Comparison of ENCODE assay signal across 7 mouse cellular contexts in the genomic region with DNA sequence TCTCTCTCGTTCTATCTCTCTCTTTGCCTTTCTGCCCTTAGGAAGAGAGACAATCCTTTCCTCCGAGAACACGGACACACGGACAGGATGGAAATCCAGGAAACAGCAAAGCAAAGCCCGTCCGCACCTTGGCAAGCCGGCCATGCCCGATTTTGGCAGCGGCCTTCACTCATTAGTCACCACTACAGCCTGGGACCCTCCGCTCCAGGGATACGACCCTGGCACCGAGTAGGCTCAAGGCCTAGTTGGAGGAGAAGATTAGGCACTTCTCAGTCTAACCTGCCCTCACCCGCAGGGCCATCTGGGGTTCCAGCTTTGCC. TPM values are rescaled to one million over a fixed set of nuclear protein-coding genes. Genes with fewer than 3 reads are reported as not detected.
DNase-seq lines count a peak whose midpoint lies in the region; ATAC-seq lines count a peak whose summit lies in the region.

No protein-coding gene starts in this region.

- H3K4me3 ChIP-seq in embryonic facial prominence, embryonic 14.5 days (ENCODE audit: low read depth, low read length), result peak overlapping the region; percentile 99
- H3K4me3 ChIP-seq in hindbrain, embryonic 15.5 days, result peak overlapping the region; percentile 58
- peak overlapping the region; percentile 70 for H3K4me3 ChIP-seq in midbrain, embryonic 15.5 days

- peak; percentile 48 for DNase-seq in left cerebral cortex, postnatal 4 days
- no peak for DNase-seq in left cerebral cortex, adult 9 months (ENCODE audit: low spot score in 2 of 2)
- no peak for DNase-seq in embryonic facial prominence, embryonic 14.5 days (ENCODE audit: low spot score)
- no peak for DNase-seq in frontal cortex, adult 2 months (ENCODE audit: extremely low spot score in 1 of 2, low spot score in 1 of 2)
- DNase-seq in frontal cortex, postnatal 10 days (ENCODE audit: low spot score in 2 of 2), result no peak

- ATAC-seq in embryonic facial prominence, embryonic 14.5 days (ENCODE audit: low read depth), result no peak
- ATAC-seq in hindbrain, embryonic 15.5 days (ENCODE audit: low FRiP score, low read depth), result peak; percentile 11; the same call in 1 of the 2 replicates
- peak; percentile 22 for ATAC-seq in midbrain, embryonic 15.5 days (replicated peaks)

- H3K27me3 ChIP-seq in embryonic facial prominence, embryonic 14.5 days (replicated peaks; ENCODE audit: control insufficient read depth, insufficient read depth, low read length), result no peaks in the 10 kb centered on the region
- no peaks in the 10 kb centered on the region for H3K27me3 ChIP-seq in hindbrain, embryonic 15.5 days
- no peaks in the 10 kb centered on the region for H3K27me3 ChIP-seq in midbrain, embryonic 15.5 days (replicated peaks)

- H3K36me3 ChIP-seq in embryonic facial prominence, embryonic 14.5 days (ENCODE audit: control insufficient read depth, insufficient read depth, low read length), result peaks cover 4% of the 10 kb centered on the region; the same call in 1 of the 2 replicates
- peaks cover 16% of the 10 kb centered on the region for H3K36me3 ChIP-seq in hindbrain, embryonic 15.5 days
- H3K36me3 ChIP-seq in midbrain, embryonic 15.5 days (replicated peaks), result peaks cover 17% of the 10 kb centered on the region

- intact Hi-C loops in left cerebral cortex, postnatal 4 days (cut with DNase I), result no loop called here

- 2% methylated on average over 12 of the region's 13 CpGs for WGBS in embryonic facial prominence, embryonic 14.5 days
- 1% methylated on average over 13 of the region's 13 CpGs for WGBS in hindbrain, embryonic 15.5 days
- under 1% methylated on average over 13 of the region's 13 CpGs for WGBS in midbrain, embryonic 15.5 days

- H3K9me3 ChIP-seq in embryonic facial prominence, embryonic 14.5 days (ENCODE audit: control insufficient read depth, low read length), result no peaks in the 10 kb centered on the region
- no peaks in the 10 kb centered on the region for H3K9me3 ChIP-seq in hindbrain, embryonic 15.5 days
- H3K9me3 ChIP-seq in midbrain, embryonic 15.5 days, result no peaks in the 10 kb centered on the region

- peak overlapping the region; percentile 77 for H3K4me2 ChIP-seq in embryonic facial prominence, embryonic 14.5 days (ENCODE audit: low read depth, low read length)
- peak overlapping the region; percentile 73 for H3K4me2 ChIP-seq in hindbrain, embryonic 15.5 days
- H3K4me2 ChIP-seq in midbrain, embryonic 15.5 days, result peak overlapping the region; percentile 72

- peak overlapping the region; percentile 96 for H3K27ac ChIP-seq in embryonic facial prominence, embryonic 14.5 days (replicated peaks; ENCODE audit: low read depth, low read length)
- peak overlapping the region; percentile 86 for H3K27ac ChIP-seq in hindbrain, embryonic 15.5 days (replicated peaks)
- H3K27ac ChIP-seq in midbrain, embryonic 15.5 days, result peak overlapping the region; percentile 87

- peak overlapping the region; percentile 98 for H3K9ac ChIP-seq in embryonic facial prominence, embryonic 14.5 days (ENCODE audit: low read depth, low read length)
- peak overlapping the region; percentile 73 for H3K9ac ChIP-seq in hindbrain, embryonic 15.5 days
- H3K9ac ChIP-seq in midbrain, embryonic 15.5 days, result peak overlapping the region; percentile 90

- peaks cover 59% of the 10 kb centered on the region for H3K4me1 ChIP-seq in embryonic facial prominence, embryonic 14.5 days (ENCODE audit: control insufficient read depth, insufficient read depth, low read length)
- H3K4me1 ChIP-seq in hindbrain, embryonic 15.5 days (replicated peaks), result peaks cover 43% of the 10 kb centered on the region
- H3K4me1 ChIP-seq in midbrain, embryonic 15.5 days, result peaks cover 47% of the 10 kb centered on the region

RNA-seq across cellular contexts. Expression of gene Ptk7, which starts 0.9 kb away (rescaled TPM):
- 10 to 100 TPM; 29.8 to 30.6 TPM for total RNA-seq in left cerebral cortex, postnatal 4 days (2021)
- 68.0 and 90.7 TPM in 2 replicates for polyA plus RNA-seq in embryonic facial prominence, embryonic 14.5 days (2014; fragmentation: Nextera tagmentation; extraction: Ambion mirVana)
- 32.8 and 34.1 TPM in 2 replicates for polyA plus RNA-seq in hindbrain, embryonic 15.5 days (2015; fragmentation: Nextera tagmentation; extraction: Ambion mirVana)
- 33.6 and 34.8 TPM in 2 replicates for polyA plus RNA-seq in midbrain, embryonic 15.5 days (2015; fragmentation: Nextera tagmentation; extraction: Ambion mirVana)
- 5.3 and 6.3 TPM in 2 replicates for polyA plus RNA-seq in frontal cortex, adult 2 months (2012; rRNA removed)

RNA-seq across cellular contexts. Expression of gene Klc4, which starts 17.4 kb away (rescaled TPM):
- 10 to 100 TPM; 18.9 to 20.4 TPM for total RNA-seq in left cerebral cortex, postnatal 4 days (2021)
- polyA plus RNA-seq in embryonic facial prominence, embryonic 14.5 days (2014; fragmentation: Nextera tagmentation; extraction: Ambion mirVana), result 15.8 and 20.3 TPM in 2 replicates
- polyA plus RNA-seq in hindbrain, embryonic 15.5 days (2015; fragmentation: Nextera tagmentation; extraction: Ambion mirVana), result 33.9 and 35.9 TPM in 2 replicates
- 42.5 and 44.5 TPM in 2 replicates for polyA plus RNA-seq in midbrain, embryonic 15.5 days (2015; fragmentation: Nextera tagmentation; extraction: Ambion mirVana)
- polyA plus RNA-seq in frontal cortex, adult 2 months (2012; rRNA removed), result 20.1 and 23.5 TPM in 2 replicates

RNA-seq across cellular contexts. Expression of gene Mrpl2, which starts 17.6 kb away (rescaled TPM):
- 10 to 100 TPM; 34.3 to 43.6 TPM for total RNA-seq in left cerebral cortex, postnatal 4 days (2021)
- 91.8 and 100 TPM in 2 replicates for polyA plus RNA-seq in embryonic facial prominence, embryonic 14.5 days (2014; fragmentation: Nextera tagmentation; extraction: Ambion mirVana)
- 64.3 TPM in 2 replicates for polyA plus RNA-seq in hindbrain, embryonic 15.5 days (2015; fragmentation: Nextera tagmentation; extraction: Ambion mirVana)
- polyA plus RNA-seq in midbrain, embryonic 15.5 days (2015; fragmentation: Nextera tagmentation; extraction: Ambion mirVana), result 60.6 and 74.5 TPM in 2 replicates
- 51.2 and 58.7 TPM in 2 replicates for polyA plus RNA-seq in frontal cortex, adult 2 months (2012; rRNA removed)

RNA-seq across cellular contexts. Expression of gene Cul7, which starts 21.7 kb away (rescaled TPM):
- 10 to 100 TPM; 64.7 to 71.0 TPM for total RNA-seq in left cerebral cortex, postnatal 4 days (2021)
- polyA plus RNA-seq in embryonic facial prominence, embryonic 14.5 days (2014; fragmentation: Nextera tagmentation; extraction: Ambion mirVana), result 48.5 and 50.1 TPM in 2 replicates
- polyA plus RNA-seq in hindbrain, embryonic 15.5 days (2015; fragmentation: Nextera tagmentation; extraction: Ambion mirVana), result 38.4 and 43.8 TPM in 2 replicates
- polyA plus RNA-seq in midbrain, embryonic 15.5 days (2015; fragmentation: Nextera tagmentation; extraction: Ambion mirVana), result 44.7 and 46.3 TPM in 2 replicates
- 33.0 and 35.2 TPM in 2 replicates for polyA plus RNA-seq in frontal cortex, adult 2 months (2012; rRNA removed)

RNA-seq across cellular contexts. Expression of gene Rrp36, which starts 45.7 kb away (rescaled TPM):
- total RNA-seq in left cerebral cortex, postnatal 4 days (2021), result 10 to 100 TPM; 19.0 to 22.7 TPM
- polyA plus RNA-seq in embryonic facial prominence, embryonic 14.5 days (2014; fragmentation: Nextera tagmentation; extraction: Ambion mirVana), result 34.5 and 41.9 TPM in 2 replicates
- 53.0 TPM in 2 replicates for polyA plus RNA-seq in hindbrain, embryonic 15.5 days (2015; fragmentation: Nextera tagmentation; extraction: Ambion mirVana)
- 49.9 and 50.8 TPM in 2 replicates for polyA plus RNA-seq in midbrain, embryonic 15.5 days (2015; fragmentation: Nextera tagmentation; extraction: Ambion mirVana)
- polyA plus RNA-seq in frontal cortex, adult 2 months (2012; rRNA removed), result 29.6 and 33.0 TPM in 2 replicates
